Mouse (Mus musculus): Measurements from ENCODE around the gene Gm17268.

DNA sequence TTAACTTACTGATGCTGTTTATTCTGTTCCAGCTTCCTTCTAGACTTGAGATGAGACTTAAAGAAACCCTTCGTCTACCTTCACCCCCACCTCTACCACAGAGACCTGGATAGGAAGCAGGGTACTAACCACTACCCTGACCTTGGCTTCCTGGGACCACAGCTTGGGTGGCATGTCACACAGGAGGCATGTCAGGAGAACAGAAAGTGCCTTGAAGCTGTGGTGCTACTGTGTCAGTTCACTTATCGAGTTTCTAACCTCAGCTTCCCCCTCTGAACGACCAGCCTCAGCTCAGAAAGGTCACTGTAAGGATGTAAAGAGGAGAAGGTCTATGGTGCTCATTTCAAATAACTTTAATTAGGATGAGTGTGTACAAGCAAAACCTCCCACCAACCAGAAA lies 17.0 kb downstream of the Gm17268 start:
- no peak for TF ChIP-seq EP300 (optimal IDR thresholded peaks at IDR 0.05)
- TF ChIP-seq CTCF (IDR thresholded peaks at IDR 0.05; ENCODE audit: low read depth) = no peak

Measured in stomach, postnatal 0 days (tissue).